Mouse (Mus musculus) activated CD4-positive, CD25-positive, alpha-beta regulatory T cell, adult 4 months (primary cell): ENCODE measurements at regions not wholly inside any gene's neighbourhood (a gene's known extent, or its start where the extent isn't known, plus 50 kb on each side); places are given as distances from the start of the nearest gene placed in this dataset.

ENCODE experiments used
- ATAC-seq: one replicate; pipeline ENCODE4 v1.8.0; 2017

GRCm38 (mm10) chr14:76701304-76701703, 144.6 kb upstream of the Serp2 start:
- ATAC-seq, result no peak

GRCm38 (mm10) chr14:76700796-76701195, 144.1 kb upstream of the Serp2 start:
- no peak for ATAC-seq

- ATAC-seq, result no peak
Measured at GRCm38 (mm10) chr14:76700190-76700589, 143.5 kb upstream of the Serp2 start.

GRCm38 (mm10) chr14:76698718-76699402, 142.2 kb upstream of the Serp2 start:
- ATAC-seq, result no peak

GRCm38 (mm10) chr14:76696729-76697128, 140.0 kb upstream of the Serp2 start:
- ATAC-seq, result no peak

GRCm38 (mm10) chr14:76695691-76696355, 139.1 kb upstream of the Serp2 start:
- ATAC-seq, result no peak

- ATAC-seq, result no peak
Measured at GRCm38 (mm10) chr14:76694894-76695293, 138.2 kb upstream of the Serp2 start.

GRCm38 (mm10) chr14:76693351-76694317, 136.9 kb upstream of the Serp2 start:
- ATAC-seq, result no peak

GRCm38 (mm10) chr14:76687971-76688407, 131.3 kb upstream of the Serp2 start:
- no peak for ATAC-seq

- no peak for ATAC-seq
Measured at GRCm38 (mm10) chr14:76686762-76687453, 130.2 kb upstream of the Serp2 start.

- no peak for ATAC-seq
Measured at GRCm38 (mm10) chr14:76685830-76686761, 129.4 kb upstream of the Serp2 start.

- ATAC-seq, result no peak
Measured at GRCm38 (mm10) chr14:76684327-76684726, 127.6 kb upstream of the Serp2 start.

GRCm38 (mm10) chr14:76681581-76682377, 125.1 kb upstream of the Serp2 start:
- ATAC-seq, result no peak

GRCm38 (mm10) chr14:76678512-76679134, 121.9 kb upstream of the Serp2 start:
- no peak for ATAC-seq

GRCm38 (mm10) chr14:76674949-76675348, 118.3 kb upstream of the Serp2 start:
- no peak for ATAC-seq

- no peak for ATAC-seq
Measured at GRCm38 (mm10) chr14:76673671-76674331, 117.1 kb upstream of the Serp2 start.

GRCm38 (mm10) chr14:76672899-76673298, 116.2 kb upstream of the Serp2 start:
- no peak for ATAC-seq

- no peak for ATAC-seq
Measured at GRCm38 (mm10) chr14:76672442-76672841, 115.8 kb upstream of the Serp2 start.

GRCm38 (mm10) chr14:76671023-76671422, 114.3 kb upstream of the Serp2 start:
- ATAC-seq, result no peak
